Mouse (Mus musculus) forebrain, embryonic 12.5 days (tissue): ENCODE data around the gene Ankzf1. TPM values are rescaled to one million over a fixed set of nuclear protein-coding genes. Genes with fewer than 3 reads are reported as not detected.
A peak's percentile ranks its signal among the peaks of the same experiment; 100 is the strongest.

ENCODE experiments used
- ATAC-seq: fragments of 200-750 bp; cut with Nextera tagmentation; 2 replicates; pipeline ENCODE4 v1.8.0; 2017; ENCODE audit warnings: moderate TSS enrichment; ENCODE audit not compliant: low FRiP score
- H3K27ac ChIP-seq: fragments of 300-500 bp; sonication (generic); 2 replicates; pipeline ENCODE4 v1.5.1; 2016; ENCODE audit warnings: mild to moderate bottlenecking
- H3K27me3 ChIP-seq: fragments of 300-500 bp; sonication (generic); 2 replicates; pipeline ENCODE4 v1.6.1; 2016; ENCODE audit warnings: mild to moderate bottlenecking
- H3K36me3 ChIP-seq: fragments of 300-500 bp; sonication (generic); replicated peaks from 2 replicates; pipeline ENCODE4 v1.6.1; 2016; ENCODE audit warnings: mild to moderate bottlenecking
- H3K4me1 ChIP-seq: fragments of 300-500 bp; sonication (generic); 2 replicates; pipeline ENCODE4 v1.6.1; 2016
- H3K4me2 ChIP-seq: fragments of 300-500 bp; sonication (generic); 2 replicates; pipeline ENCODE4 v1.6.1; 2016; ENCODE audit warnings: mild to moderate bottlenecking, moderate library complexity
- H3K4me3 ChIP-seq: fragments of 300-500 bp; sonication (generic); replicated peaks from 2 replicates; pipeline ENCODE4 v1.5.1; 2016; ENCODE audit warnings: mild to moderate bottlenecking
- H3K9ac ChIP-seq: fragments of 300-500 bp; sonication (generic); 2 replicates; pipeline ENCODE4 v1.6.1; 2016; ENCODE audit warnings: mild to moderate bottlenecking
- H3K9me3 ChIP-seq: fragments of 300-500 bp; sonication (generic); 2 replicates; pipeline ENCODE4 v1.6.1; 2016
- WGBS: fragments of 180-500 bp; shearing (Covaris S2); methylation state at CpG from one replicate; pipeline ENCODE4 v1.1.7; 2016; 5-methylcytosine and 5-hydroxymethylcytosine counted together
- polyA plus RNA-seq: library from polyadenylated mRNA; unstranded; fragments of >200 nt; fragmentation: Nextera tagmentation; extraction: Ambion mirVana; gene quantifications from 2 replicates; pipeline ENCODE4 v1.2.1, GENCODE M21; 2016

Ankzf1 gene
- polyA plus RNA-seq, 1 experiment from 2014 or later = 23.4 TPM

DNA sequence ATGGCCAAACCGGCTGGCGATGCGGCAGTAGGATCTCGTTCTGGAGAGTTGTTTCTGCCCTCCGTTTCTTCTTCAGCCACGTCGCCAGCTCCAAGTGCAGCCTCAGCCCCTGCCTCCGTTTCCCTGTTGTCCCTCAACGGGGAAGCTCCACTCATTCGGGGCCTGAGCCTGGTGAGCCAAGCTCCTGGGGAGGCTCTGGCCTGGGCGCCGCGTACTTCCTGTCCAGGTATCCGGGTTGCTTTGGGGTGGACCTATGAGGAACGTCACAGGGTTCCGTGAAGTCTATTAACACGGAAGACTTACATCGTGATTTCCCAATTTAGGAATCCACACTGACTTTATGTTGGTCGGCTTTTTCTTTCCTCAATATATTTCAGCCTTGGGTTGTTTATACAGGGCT, 501 bp downstream of the Ankzf1 start:
- no peaks in the 10 kb centered on the region for H3K9me3 ChIP-seq
- peak overlapping the region; percentile 79 for H3K4me3 ChIP-seq
- ATAC-seq = peak; percentile 12; the same call in 1 of the 2 replicates
- peaks cover 26% of the 10 kb centered on the region for H3K4me1 ChIP-seq
- H3K4me2 ChIP-seq = peak overlapping the region; percentile 95
- no peaks in the 10 kb centered on the region for H3K27me3 ChIP-seq
- peaks cover 20% of the 10 kb centered on the region for H3K36me3 ChIP-seq
- peak overlapping the region; percentile 90 for H3K9ac ChIP-seq
- peak overlapping the region; percentile 83 for H3K27ac ChIP-seq
- 1% methylated on average over 19 of the region's 19 CpGs for WGBS

- no peaks in the 10 kb centered on the region for H3K27me3 ChIP-seq
- no peak for ATAC-seq
- no peaks in the 10 kb centered on the region for H3K9me3 ChIP-seq
- no peak overlapping the region for H3K27ac ChIP-seq
- 90% methylated on average over 1 of the region's 1 CpGs for WGBS
- H3K4me2 ChIP-seq = no peak overlapping the region
- H3K4me1 ChIP-seq = no peaks in the 10 kb centered on the region
- H3K4me3 ChIP-seq = no peak overlapping the region
- peaks cover 43% of the 10 kb centered on the region for H3K36me3 ChIP-seq
- no peak overlapping the region for H3K9ac ChIP-seq
Measured at GRCm38 (mm10) chr1:75201236-75201635, 9.3 kb downstream of the Ankzf1 start.

DNA sequence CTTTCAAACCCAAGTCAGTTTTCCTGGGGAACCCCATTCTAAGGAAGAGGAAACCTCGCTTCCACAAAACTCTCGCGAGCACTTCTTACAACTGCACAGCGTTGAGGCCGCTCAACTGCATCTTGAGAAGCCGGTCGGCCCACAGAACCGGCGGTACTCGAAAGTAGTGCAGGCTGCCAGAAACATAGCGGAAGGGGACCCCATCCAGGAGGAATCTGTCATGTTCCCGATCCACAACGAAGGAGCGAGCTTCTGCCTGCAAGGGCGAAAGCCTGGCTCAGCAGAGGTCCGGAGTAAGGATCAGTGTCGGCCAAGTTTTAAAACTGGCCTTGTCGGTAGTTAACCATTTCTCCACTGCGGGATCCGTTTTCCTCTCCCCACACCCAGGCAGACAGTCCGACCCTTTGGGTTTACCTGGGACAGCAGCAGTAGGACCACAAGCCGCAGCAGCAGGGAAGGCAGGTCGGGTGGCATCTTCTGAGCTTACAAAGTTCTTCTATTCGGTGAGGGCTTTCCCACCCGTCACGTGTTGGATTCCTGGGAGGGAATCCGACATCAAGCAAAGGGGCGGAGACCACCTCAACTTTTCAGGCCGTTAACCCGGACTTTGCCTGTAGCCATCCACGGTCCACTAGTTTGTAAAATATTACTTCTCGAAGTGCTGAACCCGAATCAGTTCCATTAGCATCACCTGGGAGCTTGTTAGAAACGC, 17.2 kb downstream of the Ankzf1 start:
- peak overlapping the region; percentile 74 for H3K4me3 ChIP-seq
- H3K9me3 ChIP-seq = no peaks in the 10 kb centered on the region
- H3K4me2 ChIP-seq = peak overlapping the region; percentile 96
- ATAC-seq = no peak
- H3K36me3 ChIP-seq = peaks cover 22% of the 10 kb centered on the region
- peaks cover 9% of the 10 kb centered on the region for H3K27me3 ChIP-seq
- 17% methylated on average over 34 of the region's 34 CpGs for WGBS
- H3K9ac ChIP-seq = peak overlapping the region; percentile 66
- peaks cover 39% of the 10 kb centered on the region for H3K4me1 ChIP-seq
- H3K27ac ChIP-seq = no peak overlapping the region

DNA sequence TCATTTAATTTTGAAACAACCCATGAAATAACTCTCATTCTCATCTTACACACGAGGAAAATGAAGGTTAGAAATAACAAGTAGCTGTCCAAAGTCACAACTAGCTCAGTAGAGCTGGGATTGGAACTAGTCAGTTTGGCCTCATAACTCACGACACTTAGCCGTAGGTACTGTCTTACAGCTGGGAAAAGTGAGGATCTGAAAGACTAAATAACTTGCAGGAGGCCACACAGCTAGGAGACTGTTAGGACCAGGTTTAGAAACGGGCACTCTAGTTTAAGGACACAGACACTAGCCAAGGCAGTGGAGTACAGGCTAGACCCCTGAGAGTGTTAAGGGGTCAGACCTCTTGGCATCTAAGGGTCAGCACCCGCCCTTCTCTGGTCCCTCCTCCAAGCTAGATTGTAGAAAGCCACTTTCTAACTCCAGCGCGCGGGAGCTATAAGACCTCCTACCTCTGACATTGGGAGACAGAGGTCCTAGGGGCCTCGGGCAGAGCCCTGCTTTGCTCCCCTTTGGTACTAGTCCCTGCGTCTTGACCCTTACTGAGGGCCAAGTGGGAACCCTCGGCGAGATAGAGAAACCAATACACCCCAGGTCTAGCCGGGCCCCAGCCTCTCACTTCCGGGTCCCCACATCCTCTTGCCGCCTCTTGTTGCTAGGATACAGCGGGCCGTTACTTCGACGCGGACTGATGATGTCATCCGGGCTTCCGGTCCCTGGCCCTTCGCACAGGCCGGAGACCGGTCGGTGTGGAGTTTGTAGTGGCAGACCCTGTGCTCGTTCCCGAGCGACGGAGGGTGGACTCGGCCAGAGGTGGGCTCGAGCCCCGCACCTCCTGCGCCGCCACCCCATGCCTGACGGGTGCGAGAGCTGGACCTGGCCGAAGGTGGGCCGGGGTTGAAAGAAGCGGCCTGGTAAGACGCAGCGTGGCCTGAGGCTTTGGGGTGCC, 18.5 kb downstream of the Ankzf1 start, which contains the start of the genes Glb1l and Stk16:
Gene Glb1l (minus strand): TSS at position 678 of the 952 bp plus-strand sequence.
Gene Stk16 (plus strand): TSS at position 703 of the 952 bp plus-strand sequence.
- peak within 1 kb of the TSS; percentile 96 for H3K4me2 ChIP-seq
- H3K27me3 ChIP-seq = peaks cover 9% of the 10 kb centered on the region
- peak; percentile 96 for ATAC-seq
- peak within 1 kb of the TSS; percentile 81 for H3K9ac ChIP-seq
- 6% methylated on average over 42 of the region's 42 CpGs for WGBS
- H3K36me3 ChIP-seq = peaks cover 35% of the 10 kb centered on the region
- peaks cover 39% of the 10 kb centered on the region for H3K4me1 ChIP-seq
- peak within 1 kb of the TSS; percentile 74 for H3K4me3 ChIP-seq
- H3K9me3 ChIP-seq = no peaks in the 10 kb centered on the region
- no peak within 1 kb of the TSS for H3K27ac ChIP-seq

DNA sequence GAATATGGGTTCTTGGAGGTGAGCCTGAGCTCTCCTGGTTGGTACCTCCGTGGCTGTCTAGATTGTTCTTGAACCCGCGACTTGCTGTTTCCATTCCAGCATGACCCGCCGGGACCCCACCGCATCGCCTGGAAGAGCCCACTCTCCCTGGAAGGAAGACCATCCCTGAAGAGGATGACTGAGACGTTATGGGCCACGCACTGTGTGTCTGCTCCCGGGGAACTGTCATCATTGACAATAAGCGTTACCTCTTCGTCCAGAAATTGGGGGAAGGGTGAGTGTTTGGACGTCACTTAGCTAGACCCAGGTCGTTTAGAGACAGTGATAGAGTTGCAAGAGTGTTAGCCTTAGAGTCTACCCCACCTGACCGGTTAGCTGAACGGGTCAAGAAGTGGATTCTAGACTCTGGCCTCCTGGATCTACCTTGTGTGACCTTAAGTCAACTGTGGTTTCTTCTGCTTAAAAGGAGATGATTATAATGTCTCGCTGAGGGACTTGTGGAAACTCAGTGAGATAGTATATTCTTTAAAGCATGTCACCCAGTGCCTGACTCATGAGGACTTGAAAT, 19.3 kb downstream of the Ankzf1 start:
- peaks cover 41% of the 10 kb centered on the region for H3K36me3 ChIP-seq
- peak overlapping the region; percentile 81 for H3K9ac ChIP-seq
- H3K4me3 ChIP-seq = peak overlapping the region; percentile 74
- H3K27me3 ChIP-seq = peaks cover 14% of the 10 kb centered on the region
- H3K27ac ChIP-seq = no peak overlapping the region
- H3K4me2 ChIP-seq = peak overlapping the region; percentile 96
- peaks cover 39% of the 10 kb centered on the region for H3K4me1 ChIP-seq
- no peaks in the 10 kb centered on the region for H3K9me3 ChIP-seq
- 11% methylated on average over 17 of the region's 17 CpGs for WGBS
- ATAC-seq = 0 out of 2 replicates have a peak, but pooled peaks have one; percentile 3

DNA sequence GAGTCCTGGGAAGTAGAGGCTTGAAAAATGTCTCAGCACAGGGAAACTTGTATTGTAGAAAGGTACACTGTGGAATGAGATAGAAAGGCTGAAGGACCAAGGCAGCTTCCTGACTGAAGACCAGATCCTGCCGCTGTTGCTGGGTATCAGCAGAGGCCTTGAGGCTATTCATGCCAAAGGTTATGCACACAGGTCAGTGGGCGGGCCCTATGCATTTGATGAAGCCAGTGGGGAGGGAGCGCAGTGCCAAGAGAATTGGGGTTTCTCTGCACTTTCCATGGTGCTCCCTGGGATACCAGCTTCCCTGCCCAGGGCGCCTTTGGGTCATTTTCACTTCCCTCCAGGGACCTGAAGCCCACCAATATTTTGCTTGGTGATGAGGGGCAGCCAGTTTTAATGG, 20.6 kb downstream of the Ankzf1 start:
- Histone ChIP-seq H3K27me3 (peaks cover 28% of the 10 kb centered on the region), H3K9me3 (no peaks in the 10 kb centered on the region), H3K4me2 (no peak overlapping the region), H3K4me3 (no peak overlapping the region), H3K36me3 (peaks cover 41% of the 10 kb centered on the region), H3K4me1 (peaks cover 39% of the 10 kb centered on the region), H3K27ac (no peak overlapping the region), H3K9ac (no peak overlapping the region; the same call in 1 of the 2 replicates)
- 89% methylated on average over 4 of the region's 4 CpGs for WGBS
- ATAC-seq = no peak

DNA sequence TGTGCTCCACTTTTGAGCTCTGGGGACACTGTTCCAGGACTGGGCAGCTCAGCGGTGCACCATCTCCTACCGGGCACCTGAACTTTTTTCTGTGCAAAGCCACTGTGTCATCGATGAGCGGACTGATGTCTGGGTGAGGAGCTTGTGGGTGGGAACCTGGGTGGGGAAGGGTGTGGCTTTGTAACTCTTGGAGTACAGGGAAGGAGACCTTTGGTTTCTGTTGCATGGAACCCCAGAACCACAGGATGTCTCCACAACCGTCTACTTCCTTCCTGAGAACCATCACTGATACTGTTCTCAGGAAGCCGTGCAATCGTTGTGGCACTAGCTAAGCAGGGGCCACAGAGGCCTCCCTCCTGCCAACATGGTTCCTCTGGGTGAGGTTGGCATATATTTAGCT, 21.1 kb downstream of the Ankzf1 start:
- WGBS = 91% methylated on average over 7 of the region's 7 CpGs
- Histone ChIP-seq H3K9me3 (no peaks in the 10 kb centered on the region), H3K4me2 (no peak overlapping the region), H3K36me3 (peaks cover 41% of the 10 kb centered on the region), H3K9ac (no peak overlapping the region), H3K4me1 (peaks cover 40% of the 10 kb centered on the region), H3K27me3 (peaks cover 33% of the 10 kb centered on the region), H3K27ac (no peak overlapping the region), H3K4me3 (no peak overlapping the region)
- no peak for ATAC-seq

DNA sequence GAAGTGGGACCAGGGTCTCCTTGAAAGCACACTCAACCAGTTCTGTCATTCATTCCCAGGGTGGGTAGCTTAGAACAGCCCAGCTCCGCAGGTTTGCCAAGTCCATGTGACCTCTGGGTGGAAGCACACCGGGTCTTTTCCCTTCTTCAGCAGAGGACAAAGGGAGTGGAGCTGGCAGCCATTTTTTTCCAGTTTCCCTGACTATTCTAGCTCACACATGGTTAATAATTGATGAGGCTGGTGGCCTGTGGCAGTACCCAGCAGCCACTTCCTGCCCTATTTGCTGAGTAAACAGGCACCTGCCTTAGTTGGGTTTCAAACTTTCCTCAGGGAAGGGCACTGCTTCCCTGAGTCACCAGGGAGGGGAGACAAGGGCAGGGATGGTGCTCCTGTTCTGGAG, 22.5 kb downstream of the Ankzf1 start:
- Histone ChIP-seq H3K27me3 (peaks cover 41% of the 10 kb centered on the region), H3K4me1 (peaks cover 42% of the 10 kb centered on the region)

DNA sequence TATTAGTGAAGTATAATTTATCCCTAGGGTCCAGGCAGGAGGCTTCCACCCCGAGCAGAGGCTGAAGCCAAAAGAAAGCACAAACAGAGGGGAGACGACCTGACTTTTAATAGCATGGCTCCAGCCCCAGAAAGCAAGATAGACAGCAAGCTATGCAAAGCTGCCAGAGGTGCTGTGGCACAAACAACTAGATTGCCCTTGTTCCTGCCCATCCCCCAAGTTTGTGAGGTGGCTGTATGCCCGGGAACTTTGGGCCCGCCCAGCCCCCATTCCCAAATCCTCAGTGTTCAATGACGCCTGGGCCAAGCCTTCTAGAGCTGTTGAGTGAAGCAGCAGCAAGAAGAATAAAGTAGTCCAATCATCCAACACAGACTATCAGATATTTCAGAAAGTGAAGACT, 22.9 kb downstream of the Ankzf1 start:
- Histone ChIP-seq H3K27me3 (peaks cover 42% of the 10 kb centered on the region), H3K4me3 (no peak overlapping the region), H3K27ac (no peak overlapping the region), H3K9ac (no peak overlapping the region), H3K4me2 (no peak overlapping the region), H3K36me3 (peaks cover 41% of the 10 kb centered on the region), H3K4me1 (peaks cover 42% of the 10 kb centered on the region), H3K9me3 (no peaks in the 10 kb centered on the region)
- no peak for ATAC-seq
- WGBS = 78% methylated on average over 5 of the region's 5 CpGs

More for the DNA sequence above, 22.5 kb downstream of the Ankzf1 start:
- H3K9ac ChIP-seq = no peak overlapping the region
- H3K4me3 ChIP-seq = no peak overlapping the region
- H3K27ac ChIP-seq = no peak overlapping the region
- WGBS = 78% methylated on average over 2 of the region's 2 CpGs
- no peaks in the 10 kb centered on the region for H3K9me3 ChIP-seq
- ATAC-seq = no peak
- H3K36me3 ChIP-seq = peaks cover 41% of the 10 kb centered on the region
- H3K4me2 ChIP-seq = no peak overlapping the region

DNA sequence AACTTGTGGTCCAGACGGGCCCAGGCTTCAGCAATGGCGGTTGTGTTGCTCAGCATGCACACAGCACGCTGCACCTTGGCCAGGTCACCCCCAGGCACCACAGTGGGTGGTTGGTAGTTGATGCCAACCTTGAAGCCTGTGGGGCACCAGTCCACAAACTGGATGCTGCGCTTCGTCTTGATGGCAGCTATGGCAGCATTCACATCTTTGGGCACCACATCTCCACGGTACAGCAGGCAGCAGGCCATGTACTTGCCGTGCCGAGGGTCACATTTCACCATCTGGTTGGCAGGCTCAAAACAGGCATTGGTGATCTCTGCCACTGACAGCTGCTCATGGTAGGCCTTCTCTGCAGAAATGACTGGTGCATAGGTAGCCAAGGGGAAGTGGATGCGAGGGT, 23.8 kb downstream of the Ankzf1 start:
- H3K27ac ChIP-seq = no peak overlapping the region
- no peaks in the 10 kb centered on the region for H3K9me3 ChIP-seq
- H3K9ac ChIP-seq = no peak overlapping the region
- ATAC-seq = no peak
- H3K36me3 ChIP-seq = peaks cover 41% of the 10 kb centered on the region
- H3K4me3 ChIP-seq = no peak overlapping the region
- H3K27me3 ChIP-seq = peaks cover 51% of the 10 kb centered on the region
- H3K4me2 ChIP-seq = no peak overlapping the region
- peaks cover 37% of the 10 kb centered on the region for H3K4me1 ChIP-seq
- WGBS = 94% methylated on average over 9 of the region's 9 CpGs

DNA sequence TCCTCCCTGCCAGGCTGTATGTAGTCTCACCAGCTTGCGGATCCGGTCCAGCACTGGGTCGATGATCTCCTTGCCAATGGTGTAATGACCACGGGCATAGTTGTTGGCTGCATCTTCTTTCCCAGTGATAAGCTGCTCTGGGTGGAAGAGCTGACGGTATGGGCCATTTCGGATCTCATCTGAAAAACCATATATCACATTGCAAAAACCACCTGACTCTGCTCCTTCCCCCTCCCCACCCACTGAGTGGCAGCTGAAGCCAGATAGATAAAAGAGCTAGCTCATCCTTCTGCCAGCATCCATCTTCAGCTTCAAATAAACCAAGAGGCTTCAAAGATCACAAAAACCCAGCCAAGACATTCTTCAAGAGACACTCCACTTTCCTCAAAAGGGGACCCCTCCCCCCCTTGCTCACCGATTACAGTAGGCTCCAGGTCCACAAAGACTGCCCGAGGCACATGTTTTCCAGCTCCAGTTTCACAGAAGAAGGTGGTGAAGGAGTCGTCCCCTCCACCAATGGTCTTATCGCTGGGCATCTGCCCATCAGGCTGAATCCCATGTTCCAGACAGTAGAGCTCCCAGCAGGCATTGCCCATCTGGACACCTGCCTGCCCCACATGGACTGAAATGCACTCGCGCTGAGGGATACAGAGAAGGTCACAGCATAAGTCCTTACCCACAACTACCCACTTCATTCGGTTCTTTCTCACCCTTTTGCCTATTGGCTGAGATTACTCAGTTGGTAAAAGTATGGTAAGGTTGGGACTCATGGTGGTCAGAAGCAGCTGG, 25.0 kb downstream of the Ankzf1 start:
- Histone ChIP-seq H3K27me3 (peaks cover 63% of the 10 kb centered on the region), H3K27ac (no peak overlapping the region), H3K4me1 (peaks cover 28% of the 10 kb centered on the region), H3K4me3 (no peak overlapping the region), H3K9ac (no peak overlapping the region), H3K4me2 (no peak overlapping the region), H3K36me3 (peaks cover 39% of the 10 kb centered on the region), H3K9me3 (no peaks in the 10 kb centered on the region)
- ATAC-seq = no peak
- WGBS = 85% methylated on average over 13 of the region's 13 CpGs
